Mouse (Mus musculus) lung, postnatal 10 days (tissue): ENCODE measurements at regions not wholly inside any gene's neighbourhood (a gene's known extent, or its start where the extent isn't known, plus 50 kb on each side); places are given as distances from the start of the nearest gene placed in this dataset.

Experiments used
- DNase-seq: peaks from one replicate; pipeline ENCODE4 v3.0.0; 2021

DNA sequence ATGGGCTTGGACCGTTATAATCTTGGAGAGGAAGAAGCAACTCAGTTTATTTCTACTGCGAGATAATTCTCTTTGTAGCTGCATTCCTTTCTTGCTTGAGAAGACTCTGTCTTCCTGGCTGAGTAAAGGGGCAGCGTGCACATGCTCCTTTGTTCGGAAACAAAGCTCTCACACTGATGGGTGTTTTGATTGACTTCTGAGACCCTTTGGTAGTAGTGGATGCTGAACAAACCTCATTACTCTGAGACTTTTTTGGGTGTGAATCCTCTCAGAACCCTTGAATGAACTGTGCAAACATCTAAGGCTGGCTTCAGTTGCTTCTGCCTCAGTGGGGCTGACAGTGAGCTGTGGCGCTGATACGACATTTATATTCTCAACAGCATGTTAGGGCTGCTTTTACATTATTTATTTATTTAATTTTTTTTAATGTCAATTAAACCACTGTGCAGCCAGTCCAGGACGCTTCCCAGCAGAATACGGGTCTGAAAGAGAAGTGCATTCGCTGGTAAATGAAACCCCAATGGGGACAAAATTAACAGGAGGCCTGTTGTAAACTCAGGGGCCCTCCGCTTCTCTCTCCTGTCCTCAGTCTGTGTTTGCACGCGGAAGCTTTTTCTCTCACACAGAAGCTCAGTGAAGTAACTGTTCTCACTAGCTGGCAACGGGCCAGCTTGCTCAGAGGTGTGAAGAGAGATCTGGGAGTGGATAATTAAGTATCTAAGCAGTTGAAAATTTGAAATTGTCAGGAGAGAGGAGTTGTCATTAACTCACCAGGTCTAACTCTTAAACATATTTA, 380.1 kb upstream of the Slc30a5 start:
- DNase-seq: peak; percentile 11

DNA sequence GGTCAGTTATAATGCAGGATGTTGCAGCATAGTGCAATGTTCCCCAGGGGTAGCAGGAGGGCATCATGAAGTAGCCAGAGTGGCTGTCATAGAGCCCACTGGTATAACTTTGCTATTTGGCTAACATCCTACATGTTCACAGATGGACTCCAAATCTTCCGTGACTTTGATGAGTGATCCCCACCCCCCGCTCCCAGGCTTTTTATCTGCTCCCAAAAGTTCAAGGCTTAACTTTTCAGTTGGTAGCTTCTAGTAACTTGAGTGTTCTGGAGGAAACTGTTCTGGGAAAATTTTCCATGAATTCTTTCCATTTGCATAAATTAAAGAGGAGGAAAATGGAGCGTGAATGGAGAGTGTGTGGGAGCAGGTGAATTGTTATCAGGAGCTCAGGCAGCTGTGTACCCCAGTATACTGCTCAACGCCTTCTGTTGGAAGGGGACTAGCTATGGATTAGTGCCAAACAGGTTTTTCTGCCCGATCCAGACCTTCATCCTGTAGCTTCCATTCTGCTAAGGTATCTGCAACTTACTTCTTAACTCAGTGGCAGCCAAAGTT, 379.2 kb upstream of the Slc30a5 start:
- no peak for DNase-seq

DNA sequence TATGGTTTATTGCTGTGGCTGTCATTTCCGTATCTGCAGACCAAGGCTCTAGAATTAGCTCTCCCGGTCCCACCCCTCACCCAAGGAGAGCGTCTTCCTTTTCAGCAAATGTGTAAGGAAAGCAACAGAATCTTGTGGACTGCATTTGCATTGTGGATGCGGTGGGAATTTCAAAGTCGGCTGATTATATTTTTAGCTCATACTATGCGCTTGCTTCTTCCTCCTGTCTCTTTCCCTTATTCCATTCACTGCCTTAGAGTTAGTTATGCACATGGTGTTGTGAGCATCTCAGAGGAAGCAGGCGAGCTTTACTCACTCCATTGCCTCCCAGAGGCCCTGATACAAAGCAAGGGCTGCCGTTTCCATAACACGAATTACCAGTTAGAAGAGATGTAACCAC, 375.6 kb upstream of the Slc30a5 start:
- no peak for DNase-seq

DNA sequence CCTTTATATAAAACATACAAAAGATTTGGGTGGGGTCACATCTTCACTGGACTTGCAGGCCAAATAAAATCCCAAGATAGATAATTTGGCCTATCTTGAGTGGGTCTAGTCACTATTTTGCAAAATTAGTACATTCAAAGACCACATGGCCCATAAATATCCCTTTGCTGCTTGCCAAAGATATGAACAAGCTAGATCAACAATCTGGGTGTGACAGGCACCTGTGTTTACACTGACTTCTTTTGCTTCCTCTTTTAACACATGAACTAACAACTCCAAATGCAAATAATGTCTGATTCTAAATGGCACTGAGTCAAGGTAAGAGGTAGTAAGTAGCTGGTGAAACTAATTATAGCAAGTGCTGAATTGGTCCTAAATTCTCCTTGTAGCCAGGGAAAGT, 370.2 kb upstream of the Slc30a5 start:
- no peak for DNase-seq

DNA sequence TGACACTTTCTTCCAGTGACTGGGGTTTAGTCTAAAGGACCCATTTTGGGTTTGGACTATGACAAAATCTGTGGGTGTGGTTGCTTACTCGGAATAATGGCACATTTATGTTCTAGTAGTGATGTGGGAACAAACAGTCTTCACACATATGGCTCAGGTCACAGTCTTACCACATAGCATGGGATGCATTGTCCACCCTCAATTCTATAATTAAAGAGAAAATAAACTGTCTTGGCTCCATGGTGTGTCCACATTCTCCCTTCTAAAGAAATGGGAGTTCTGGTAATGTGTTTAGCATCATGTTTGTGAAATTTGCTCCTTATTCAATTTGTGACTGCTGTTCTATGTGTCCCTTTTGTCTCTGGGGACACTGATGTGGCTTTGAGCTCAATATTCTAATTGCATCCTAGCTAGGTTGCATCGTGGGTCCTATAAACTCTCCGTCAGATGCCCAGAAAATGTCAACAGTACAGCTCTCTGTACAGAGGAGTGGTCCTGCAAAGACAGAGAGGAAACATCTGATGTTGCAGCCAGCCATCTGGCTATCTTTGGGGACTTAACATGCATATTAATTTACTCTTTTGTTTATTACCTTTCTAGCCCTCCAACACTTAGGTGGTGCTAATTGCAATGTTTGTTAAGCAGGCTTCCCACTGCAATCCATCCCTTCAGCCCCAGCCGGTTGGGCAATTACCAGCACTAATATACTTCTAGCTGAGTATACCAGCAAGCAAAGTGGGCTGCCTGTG, 369.5 kb upstream of the Slc30a5 start:
- no peak for DNase-seq

DNA sequence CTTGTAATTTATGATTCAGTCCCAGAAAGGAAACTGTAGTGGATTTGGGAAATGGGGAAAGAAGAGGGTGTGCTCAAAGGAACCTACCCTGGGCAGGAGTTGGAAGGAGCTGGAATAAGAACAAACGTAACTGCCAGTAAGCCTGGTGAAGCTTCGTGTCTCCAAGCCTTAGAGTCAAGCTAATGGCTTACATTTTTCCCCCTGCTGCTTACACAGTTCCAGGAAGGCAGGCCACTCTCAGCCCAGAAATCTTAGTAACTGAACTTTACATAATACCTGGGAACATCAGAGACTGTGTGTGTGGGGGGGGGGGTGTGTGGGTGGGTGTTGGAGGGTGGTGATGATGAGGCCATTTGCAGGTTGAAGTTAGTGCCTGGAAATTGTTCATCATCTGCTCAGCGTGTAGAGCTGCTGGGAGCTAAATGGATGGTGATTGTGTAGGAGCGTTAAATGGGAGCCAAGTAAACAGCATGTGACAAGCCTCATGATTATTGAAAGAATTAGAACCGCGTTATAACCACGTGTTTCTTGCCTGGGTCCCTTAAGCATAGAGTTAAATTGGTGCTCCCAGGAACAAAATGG, 357.1 kb upstream of the Slc30a5 start:
- no peak for DNase-seq

DNA sequence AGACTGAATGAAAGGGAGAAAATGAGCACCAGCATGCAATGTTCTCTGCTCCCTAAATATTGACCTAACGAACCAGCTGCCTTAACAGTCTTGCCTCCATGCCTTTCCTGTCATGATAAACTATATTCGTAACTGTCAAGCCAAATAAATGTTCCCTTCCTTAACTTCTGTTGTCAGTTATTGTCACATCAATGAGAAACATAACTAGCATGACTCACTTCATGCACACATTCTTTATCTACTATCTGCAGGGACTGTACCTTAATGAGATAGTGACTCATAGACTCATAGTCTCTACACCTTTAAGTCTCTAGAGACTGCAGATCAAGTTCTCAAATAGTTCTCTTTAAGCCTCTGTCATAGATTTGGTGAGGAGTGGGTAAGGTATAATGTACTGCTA, 349.2 kb upstream of the Slc30a5 start:
- DNase-seq: no peak

DNA sequence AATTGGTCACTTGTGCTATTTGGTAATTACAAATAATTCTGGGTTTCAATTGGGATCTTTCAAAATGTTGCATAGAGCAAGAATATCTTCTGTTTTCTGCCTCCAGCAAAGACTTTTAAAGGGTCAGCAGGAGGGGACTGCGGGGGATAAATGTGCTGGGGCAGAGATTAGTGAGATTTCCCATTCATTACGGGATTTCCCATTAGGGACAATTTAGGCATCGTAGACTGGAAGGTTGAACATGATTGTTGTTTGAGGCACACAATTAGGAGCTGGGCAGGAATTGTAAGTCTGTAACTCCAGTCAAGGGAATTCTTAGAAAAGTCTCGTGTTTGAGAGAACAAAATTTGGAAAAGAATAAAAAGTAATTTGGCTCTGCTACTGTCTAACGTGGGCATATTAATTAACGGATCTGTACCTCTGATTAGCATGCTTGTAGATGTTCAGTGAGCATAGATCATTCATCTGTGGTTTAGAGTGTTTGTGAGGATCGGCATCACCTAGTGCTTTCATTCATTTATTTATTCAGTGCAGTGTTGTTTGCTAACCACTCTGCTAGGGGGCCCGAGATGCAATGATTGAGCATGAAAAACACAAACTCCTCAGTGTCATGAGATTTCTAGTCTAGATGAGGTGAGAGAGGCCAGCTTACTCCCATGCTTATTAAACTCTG, 341.9 kb upstream of the Slc30a5 start:
- DNase-seq: no peak

DNA sequence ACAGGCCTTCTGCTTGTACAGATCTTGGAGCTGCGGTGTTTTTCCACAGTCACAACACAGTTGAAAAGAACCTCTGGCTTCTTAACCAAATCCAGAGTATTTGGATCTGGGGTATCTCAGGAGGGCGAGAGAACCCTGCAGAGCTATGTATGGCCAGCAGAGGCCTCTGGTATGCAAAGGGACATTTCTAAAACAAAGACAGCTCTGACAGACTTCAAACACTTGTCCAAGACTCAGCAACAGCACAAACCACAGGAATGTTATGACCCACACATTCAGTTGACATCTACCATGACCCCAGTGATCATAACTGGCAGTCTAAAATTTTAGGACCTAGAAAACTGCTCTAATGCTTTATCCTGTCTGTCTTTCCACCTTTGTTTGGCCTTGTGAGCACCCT, 328.5 kb upstream of the Slc30a5 start:
- peak; percentile 15 for DNase-seq

DNA sequence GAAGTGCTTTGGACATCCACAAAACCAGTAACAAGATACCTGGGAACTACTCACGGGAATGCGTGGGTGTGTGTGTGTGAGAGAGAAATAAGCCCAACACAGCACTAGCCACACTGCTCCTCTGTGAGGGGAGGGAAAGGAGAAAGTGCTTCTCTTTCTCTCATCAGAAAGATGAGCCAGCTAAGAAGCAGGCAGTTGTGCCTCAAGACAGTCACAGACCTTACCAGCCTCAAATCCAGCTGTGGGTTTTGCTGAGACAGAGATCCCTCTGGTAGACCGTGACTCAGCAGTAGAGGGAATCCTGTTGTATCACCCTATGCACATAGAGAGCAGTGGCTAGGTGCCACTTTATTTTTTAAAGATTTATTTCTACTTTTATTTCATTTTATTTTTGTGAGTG, 326.7 kb upstream of the Slc30a5 start:
- DNase-seq: no peak

DNA sequence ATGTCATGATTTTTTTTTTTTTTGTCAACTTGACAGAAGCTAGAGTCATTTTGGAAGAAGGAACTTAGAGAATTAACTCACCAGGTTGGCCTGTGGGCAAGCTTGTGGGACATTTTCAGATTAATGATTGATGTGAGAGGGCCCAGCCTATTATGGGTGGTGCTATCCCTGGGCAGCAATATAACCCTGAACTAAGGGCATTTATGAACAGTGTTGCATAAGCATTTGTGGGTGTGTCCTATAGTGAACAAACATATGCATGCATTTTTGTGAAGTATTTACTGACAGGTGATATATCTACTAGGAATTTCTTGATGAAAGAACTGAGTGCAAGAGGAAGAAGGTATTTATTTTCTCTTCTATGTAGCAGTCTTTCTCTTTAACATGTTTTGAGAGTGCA, 320.5 kb upstream of the Slc30a5 start:
- no peak for DNase-seq

DNA sequence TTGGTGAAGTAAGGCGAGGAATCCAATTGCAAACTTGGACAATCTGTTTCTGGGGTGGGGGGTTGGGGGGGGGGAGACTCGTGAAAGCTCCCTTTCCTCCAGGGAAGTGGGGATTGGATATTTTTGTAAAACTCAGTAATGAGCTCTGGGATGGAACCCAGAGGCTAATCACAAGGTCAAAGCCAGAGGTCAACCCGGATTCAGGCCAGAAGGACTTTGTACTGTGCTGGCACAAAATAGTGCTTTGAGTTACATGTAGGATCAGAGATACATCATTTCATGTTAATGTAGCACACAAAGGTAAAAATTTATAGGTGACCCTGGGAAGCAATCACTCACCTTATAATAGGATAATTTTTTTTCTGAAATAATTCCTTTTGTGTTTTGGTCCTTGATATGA, 309.5 kb upstream of the Slc30a5 start:
- no peak for DNase-seq

DNA sequence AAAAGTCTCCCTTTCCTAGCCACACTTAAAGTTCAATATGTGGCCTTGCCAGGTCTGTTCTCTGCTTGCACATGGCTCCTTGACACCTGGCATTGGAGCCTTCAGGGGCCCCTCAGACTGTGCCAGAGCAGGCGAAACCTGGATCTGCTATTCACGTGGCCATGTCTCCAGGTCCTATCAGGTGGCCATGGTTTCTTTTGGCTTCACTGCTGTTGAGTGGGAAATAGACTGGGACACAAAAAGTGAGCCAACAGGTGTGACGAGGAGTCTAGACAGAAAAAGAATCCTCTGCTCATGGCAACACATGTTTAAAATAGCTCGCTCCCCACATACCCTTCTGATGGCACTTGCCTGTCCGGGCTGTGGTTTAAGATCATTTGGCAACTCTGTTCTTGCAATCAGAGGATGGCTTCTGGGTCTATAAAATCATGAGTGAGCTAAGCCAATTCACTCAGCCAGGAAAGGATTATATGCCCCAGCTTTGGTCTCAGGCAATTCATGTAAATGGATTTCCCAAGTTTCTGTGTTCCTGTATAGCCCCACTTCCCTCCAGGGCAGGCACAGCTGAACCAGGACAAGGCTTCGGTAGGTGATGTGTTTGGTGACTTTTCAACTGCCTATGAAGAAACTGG, 309.0 kb upstream of the Slc30a5 start:
- DNase-seq: no peak

DNA sequence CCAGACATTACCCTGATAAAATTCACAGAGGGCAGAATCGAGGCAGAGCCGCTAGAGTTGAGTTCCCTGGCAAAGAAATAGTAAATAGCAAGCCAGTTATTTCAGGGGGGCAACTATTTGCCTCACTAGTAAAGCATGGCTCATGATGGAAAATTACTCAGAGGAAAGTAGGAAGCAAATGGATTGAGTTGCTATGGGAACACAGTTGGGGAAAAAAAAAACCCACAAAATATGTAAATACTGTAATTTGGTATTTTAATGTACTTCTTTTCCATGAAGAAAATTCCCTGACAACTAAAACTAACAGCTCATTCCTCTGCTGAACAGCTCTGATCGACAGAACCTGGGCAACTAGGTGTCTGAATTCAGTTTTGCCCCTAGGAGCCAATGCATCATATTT, 296.2 kb upstream of the Slc30a5 start:
- no peak for DNase-seq

DNA sequence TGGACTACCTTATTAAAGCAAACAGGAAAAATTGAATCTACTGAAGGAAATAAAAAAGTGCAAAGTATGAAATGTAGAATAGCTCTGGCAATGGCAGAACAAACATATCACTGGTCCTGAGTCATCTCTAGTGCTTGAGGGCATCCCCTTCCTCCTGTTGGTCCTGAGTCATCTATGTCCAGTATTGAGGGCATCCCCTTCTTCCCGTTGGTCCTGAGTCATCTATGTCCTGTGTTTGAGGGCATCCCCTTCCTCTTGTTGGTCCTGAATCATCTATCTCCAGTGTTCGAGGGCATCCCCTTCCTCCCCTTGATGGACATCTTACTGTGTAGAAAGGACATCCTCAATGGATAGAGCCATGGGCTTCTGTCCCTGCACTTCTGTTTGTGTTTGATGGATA, 294.6 kb upstream of the Slc30a5 start:
- no peak for DNase-seq

DNA sequence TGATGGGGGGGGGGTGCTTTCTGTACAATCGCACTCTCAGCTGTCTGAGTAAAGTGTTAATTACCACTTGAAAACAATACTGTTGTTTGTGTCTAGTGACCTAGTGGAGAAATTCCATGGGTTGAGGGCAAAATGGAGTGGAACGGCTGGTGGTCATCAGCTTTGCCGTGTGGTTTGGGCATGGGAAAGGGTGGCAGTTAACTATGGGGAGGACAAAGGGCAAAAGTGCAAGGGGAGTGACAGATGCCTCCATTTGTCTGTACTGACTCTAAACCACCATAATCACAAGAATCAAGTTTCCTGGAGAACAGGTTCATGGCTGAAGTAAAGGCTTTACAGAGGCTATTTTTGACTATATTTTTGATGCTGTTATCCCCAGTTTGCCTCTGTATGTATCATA, 294.0 kb upstream of the Slc30a5 start:
- DNase-seq: no peak

DNA sequence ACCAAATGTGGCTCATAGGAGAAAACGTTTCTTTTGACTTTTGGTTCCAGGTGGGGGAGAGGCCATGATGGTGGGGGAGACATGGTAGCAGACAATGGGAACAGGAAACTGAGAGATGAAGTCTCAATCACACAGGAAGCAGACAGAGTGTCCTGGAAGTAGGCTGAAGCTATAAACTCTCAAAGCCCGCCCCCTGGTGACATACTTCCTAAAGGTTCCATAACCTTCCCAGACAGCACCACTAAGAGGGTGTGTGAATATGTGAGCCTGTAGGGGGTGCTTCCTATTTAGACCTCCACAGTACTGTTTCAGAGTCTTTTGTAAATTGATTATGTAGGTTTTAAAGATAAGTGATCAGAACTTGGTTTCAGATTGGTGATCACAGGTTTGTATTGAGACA, 284.1 kb upstream of the Slc30a5 start:
- DNase-seq: no peak

DNA sequence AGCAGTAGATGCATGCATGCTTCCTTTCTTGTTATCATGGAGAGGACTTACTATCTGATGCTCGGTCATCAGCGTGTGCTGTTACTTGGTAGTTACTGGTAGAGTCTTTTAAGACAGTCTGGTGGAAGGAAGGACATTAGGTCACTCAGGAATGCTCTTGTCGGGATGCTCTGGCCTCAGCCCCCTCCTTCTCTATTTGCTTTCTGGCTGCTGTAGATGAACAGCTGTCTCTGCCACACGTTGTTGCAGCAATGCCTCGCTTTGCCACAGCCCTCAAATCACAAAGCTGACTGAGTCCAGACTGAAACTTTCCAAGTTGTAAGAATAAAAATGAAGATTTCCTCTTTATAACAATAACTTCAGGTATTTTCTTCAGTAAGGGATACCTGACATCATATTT, 282.1 kb upstream of the Slc30a5 start:
- DNase-seq: no peak

DNA sequence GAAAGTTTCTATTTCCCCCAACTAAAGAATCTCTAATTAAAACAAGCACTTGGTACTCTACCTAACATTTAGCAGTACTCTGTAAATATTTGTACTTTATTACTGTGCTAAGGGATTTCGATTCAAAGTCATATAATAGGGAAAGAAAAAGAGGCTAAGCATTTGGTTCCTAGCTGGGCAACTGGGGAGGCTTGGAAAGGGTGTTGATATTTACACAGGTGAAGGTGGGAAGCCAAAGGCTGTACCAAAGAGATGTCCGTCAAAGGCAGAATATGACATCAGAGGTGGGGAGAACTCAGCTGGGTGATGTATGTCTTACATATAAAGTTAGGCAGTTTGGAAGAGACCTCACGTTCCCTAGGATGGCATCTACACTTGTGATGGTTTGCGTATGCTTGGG, 278.9 kb upstream of the Slc30a5 start:
- no peak for DNase-seq

DNA sequence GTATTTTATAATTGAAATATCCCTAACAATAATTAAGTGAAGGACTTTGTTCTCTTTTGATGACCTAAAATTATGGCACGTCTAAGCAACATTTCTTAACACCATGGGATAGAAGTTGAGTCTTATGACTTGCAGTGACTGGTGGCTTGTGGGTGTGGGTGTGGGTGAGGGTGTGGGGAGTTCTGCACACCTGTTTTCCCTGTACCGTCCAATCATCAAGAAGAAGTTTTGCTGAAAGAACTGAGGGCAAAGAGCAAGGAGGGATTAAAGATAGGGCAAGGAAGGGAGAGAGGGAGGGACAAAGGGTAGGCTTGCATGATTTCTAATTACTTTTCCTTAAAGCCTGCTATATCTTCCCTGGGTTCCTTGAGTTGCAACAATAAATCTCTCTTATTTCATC, 278.5 kb upstream of the Slc30a5 start:
- DNase-seq: no peak

DNA sequence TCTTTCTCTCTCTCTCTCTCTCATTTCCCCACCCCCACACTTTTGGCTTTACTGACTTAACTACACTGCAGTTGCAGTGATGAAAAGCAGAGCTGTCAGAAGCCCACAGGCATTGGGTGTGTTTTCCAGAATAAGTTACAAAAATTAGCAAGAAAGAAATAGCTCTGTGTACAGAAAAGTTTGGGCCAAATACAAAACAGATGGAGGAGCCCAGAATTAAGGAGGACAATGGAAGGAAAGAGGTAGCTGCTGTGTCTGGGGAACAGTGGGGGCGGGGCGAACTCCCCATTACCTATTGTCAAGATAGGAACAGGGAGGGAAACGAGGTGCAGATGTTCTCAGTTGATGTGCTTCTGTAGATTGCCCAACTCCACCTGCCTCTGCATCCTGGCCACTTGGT, 267.4 kb upstream of the Slc30a5 start:
- no peak for DNase-seq

DNA sequence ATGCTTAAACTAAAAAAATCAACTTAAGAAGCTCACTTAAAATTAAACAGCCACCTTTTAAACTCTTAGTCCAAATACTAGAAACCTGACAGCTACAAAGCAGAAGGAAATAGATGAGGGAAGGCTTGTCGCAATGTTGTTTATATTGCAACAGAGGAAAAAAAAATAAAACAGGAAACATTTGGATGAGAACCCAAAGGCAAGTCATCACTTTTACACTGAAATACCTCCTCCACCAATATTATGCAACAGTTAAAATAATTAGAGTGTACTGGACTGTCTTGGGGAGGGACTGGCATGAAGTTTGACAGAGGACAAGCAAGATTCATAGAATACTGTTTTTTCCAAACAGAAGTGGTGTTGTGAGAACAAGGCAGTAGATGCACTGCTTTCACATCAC, 263.6 kb upstream of the Slc30a5 start:
- DNase-seq: no peak

DNA sequence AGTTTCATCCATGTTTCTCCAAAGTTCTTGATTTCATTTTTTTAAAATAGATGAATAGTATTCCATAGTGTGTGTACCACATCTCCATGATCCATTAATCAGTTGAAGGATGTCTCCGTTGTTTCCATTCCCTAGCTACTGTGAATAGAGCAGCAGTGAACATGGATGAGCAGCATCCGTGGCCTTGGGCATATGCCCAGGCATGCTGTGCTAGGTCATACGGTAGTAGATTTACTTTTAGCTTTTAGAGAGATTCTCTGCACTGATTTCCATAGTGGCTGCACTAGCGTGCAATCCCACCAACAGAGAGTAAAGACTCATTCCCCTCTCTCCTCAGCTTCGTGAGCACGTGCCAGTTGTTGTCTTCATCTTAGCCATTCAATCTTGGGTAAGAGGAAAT, 263.0 kb upstream of the Slc30a5 start:
- no peak for DNase-seq
